Mouse (Mus musculus) forebrain, embryonic 10.5 days (tissue): ENCODE measurements around the gene Triobp. TPM values are rescaled to one million over a fixed set of nuclear protein-coding genes. Genes with fewer than 3 reads are reported as not detected.
"Not testable (repeated sequence)": the region's sequence is repeated elsewhere in the genome, so short reads cannot be mapped to it uniquely, and the experiment has no call there.

Source experiments
- DNase-seq: peaks from one replicate; pipeline ENCODE4 v3.0.0-alpha.2; 2017; ENCODE audit warnings: low spot score; ENCODE audit errors: extremely low spot score
- H3K27ac ChIP-seq: fragments of 300-500 bp; sonication (generic); 2 replicates; pipeline ENCODE4 v1.5.1; 2016; ENCODE audit warnings: mild to moderate bottlenecking
- H3K27me3 ChIP-seq: fragments of 300-500 bp; sonication (generic); 2 replicates; pipeline ENCODE4 v1.6.1; 2016; ENCODE audit warnings: mild to moderate bottlenecking; ENCODE audit not compliant: poor library complexity, severe bottlenecking
- H3K36me3 ChIP-seq: fragments of 300-500 bp; sonication (generic); replicated peaks from 2 replicates; pipeline ENCODE4 v1.6.1; 2016; ENCODE audit warnings: mild to moderate bottlenecking, moderate library complexity
- H3K4me1 ChIP-seq: fragments of 300-500 bp; sonication (generic); 2 replicates; pipeline ENCODE4 v1.6.1; 2016
- H3K4me3 ChIP-seq: fragments of 300-500 bp; sonication (generic); 2 replicates; pipeline ENCODE4 v1.5.1; 2016; ENCODE audit warnings: mild to moderate bottlenecking, moderate library complexity
- H3K9me3 ChIP-seq: fragments of 300-500 bp; sonication (generic); 2 replicates; pipeline ENCODE4 v1.6.1; 2016; ENCODE audit warnings: mild to moderate bottlenecking, moderate library complexity
- WGBS: fragments of 180-500 bp; shearing (Covaris S2); methylation state at CpG from one replicate; pipeline ENCODE4 v1.1.7; 2016; 5-methylcytosine and 5-hydroxymethylcytosine counted together
- polyA plus RNA-seq: library from polyadenylated mRNA; unstranded; fragments of >200 nt; fragmentation: Nextera tagmentation; extraction: Ambion mirVana; gene quantifications from 2 replicates; pipeline ENCODE4 v1.2.1, GENCODE M21; 2016

Triobp gene
- polyA plus RNA-seq, 1 experiment from 2014 or later, result 41.6 TPM

- no peak overlapping the region for H3K4me3 ChIP-seq
- 72% methylated on average over 10 of the region's 10 CpGs for WGBS
These were observed 75.2 kb downstream of the Triobp start for GRCm38 (mm10) chr15:79022671-79023230.

DNA sequence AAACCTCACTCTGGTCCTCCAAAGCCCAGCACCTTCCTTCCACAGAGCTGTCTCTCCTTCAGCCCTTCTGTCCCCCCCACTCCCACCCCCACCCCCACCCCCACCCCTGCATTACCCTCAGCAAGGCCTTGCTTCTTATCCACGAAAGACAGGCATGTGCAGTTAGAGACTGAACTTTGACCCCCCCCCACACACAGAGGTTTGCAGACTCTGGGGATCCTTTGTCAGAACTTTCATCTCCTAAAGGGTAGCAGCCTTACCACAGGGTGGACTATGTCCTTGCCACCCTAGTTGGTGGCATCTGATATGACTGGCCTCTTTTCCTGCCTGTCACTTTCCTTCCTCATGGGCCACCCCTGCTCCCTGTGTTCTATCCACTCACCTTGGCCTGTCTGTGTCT, 75.8 kb downstream of the Triobp start:
- no peaks in the 10 kb centered on the region for H3K9me3 ChIP-seq
- WGBS, result 81% methylated on average over 1 of the region's 1 CpGs
- H3K4me1 ChIP-seq, result peaks cover 36% of the 10 kb centered on the region
- H3K27me3 ChIP-seq, result peaks cover 36% of the 10 kb centered on the region
- no peak overlapping the region for H3K27ac ChIP-seq
- H3K4me3 ChIP-seq, result no peak overlapping the region
- no peaks in the 10 kb centered on the region for H3K36me3 ChIP-seq
- no peak for DNase-seq

More at GRCm38 (mm10) chr15:79022671-79023230, 75.2 kb downstream of the Triobp start:
- H3K27me3 ChIP-seq, result peaks cover 36% of the 10 kb centered on the region
- peaks cover 34% of the 10 kb centered on the region for H3K4me1 ChIP-seq
- DNase-seq, result no peak
- H3K36me3 ChIP-seq, result no peaks in the 10 kb centered on the region
- no peaks in the 10 kb centered on the region for H3K9me3 ChIP-seq
- no peak overlapping the region for H3K27ac ChIP-seq

GRCm38 (mm10) chr15:79025687-79026308, 78.3 kb downstream of the Triobp start:
- Histone ChIP-seq H3K9me3 (no peaks in the 10 kb centered on the region), H3K36me3 (no peaks in the 10 kb centered on the region), H3K27me3 (peaks cover 36% of the 10 kb centered on the region), H3K4me1 (peaks cover 55% of the 10 kb centered on the region), H3K4me3 (peak overlapping the region; percentile 29), H3K27ac (peak overlapping the region; percentile 45)
- peak; percentile 34 for DNase-seq
- WGBS, result 6% methylated on average over 17 of the region's 18 CpGs

- Histone ChIP-seq H3K4me1 (peaks cover 63% of the 10 kb centered on the region), H3K36me3 (no peaks in the 10 kb centered on the region), H3K27ac (peak overlapping the region; percentile 99), H3K9me3 (no peaks in the 10 kb centered on the region), H3K4me3 (peak overlapping the region; percentile 73), H3K27me3 (peaks cover 36% of the 10 kb centered on the region)
- no peak for DNase-seq
- WGBS, result 43% methylated on average over 14 of the region's 14 CpGs
These were observed 79.2 kb downstream of the Triobp start for GRCm38 (mm10) chr15:79026511-79027290.

- 5% methylated on average over 46 of the region's 46 CpGs for WGBS
- Histone ChIP-seq H3K4me3 (peak overlapping the region; percentile 73), H3K27ac (peak overlapping the region; percentile 99), H3K9me3 (no peaks in the 10 kb centered on the region), H3K4me1 (peaks cover 69% of the 10 kb centered on the region), H3K27me3 (peaks cover 36% of the 10 kb centered on the region), H3K36me3 (no peaks in the 10 kb centered on the region)
- peak; percentile 49 for DNase-seq
These were observed 80.0 kb downstream of the Triobp start for GRCm38 (mm10) chr15:79027291-79028205.

DNA sequence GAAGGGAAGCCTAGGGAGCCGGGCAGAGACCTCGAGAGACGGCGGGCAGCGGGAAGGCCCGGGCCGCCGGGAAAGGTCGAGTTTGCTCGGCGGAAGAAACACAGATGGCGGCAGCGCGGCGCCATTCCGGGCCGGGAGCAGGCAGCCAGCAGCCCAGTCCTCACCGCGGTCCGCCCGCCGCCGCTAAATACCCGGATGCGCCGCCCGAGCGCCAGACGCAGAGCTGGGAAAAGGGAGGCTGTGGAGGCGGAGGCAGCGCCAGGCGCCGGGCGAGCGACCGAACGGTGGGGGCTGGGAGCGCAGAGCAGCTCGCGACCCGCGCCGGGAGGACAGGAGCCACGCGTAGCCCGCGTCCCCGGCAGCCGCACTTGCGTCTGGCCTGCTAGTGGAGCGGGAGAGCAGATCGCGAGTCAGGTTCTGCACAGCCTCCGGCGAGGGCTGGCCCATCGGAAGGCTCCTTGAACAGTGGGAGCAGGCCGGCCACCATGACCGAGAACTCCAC, 80.8 kb downstream of the Triobp start, which contains the start of gene H1f0:
Gene H1f0, plus strand, starts transcription at position 214 of the 502 bp plus-strand sequence.
- WGBS, result under 1% methylated on average over 58 of the region's 58 CpGs
- H3K4me3 ChIP-seq, result peak within 1 kb of the TSS; percentile 73
- H3K27me3 ChIP-seq, result peaks cover 32% of the 10 kb centered on the region
- peak; percentile 91 for DNase-seq
- H3K36me3 ChIP-seq, result no peaks in the 10 kb centered on the region
- H3K9me3 ChIP-seq, result no peaks in the 10 kb centered on the region
- peaks cover 71% of the 10 kb centered on the region for H3K4me1 ChIP-seq
- H3K27ac ChIP-seq, result peak within 1 kb of the TSS; percentile 99

DNA sequence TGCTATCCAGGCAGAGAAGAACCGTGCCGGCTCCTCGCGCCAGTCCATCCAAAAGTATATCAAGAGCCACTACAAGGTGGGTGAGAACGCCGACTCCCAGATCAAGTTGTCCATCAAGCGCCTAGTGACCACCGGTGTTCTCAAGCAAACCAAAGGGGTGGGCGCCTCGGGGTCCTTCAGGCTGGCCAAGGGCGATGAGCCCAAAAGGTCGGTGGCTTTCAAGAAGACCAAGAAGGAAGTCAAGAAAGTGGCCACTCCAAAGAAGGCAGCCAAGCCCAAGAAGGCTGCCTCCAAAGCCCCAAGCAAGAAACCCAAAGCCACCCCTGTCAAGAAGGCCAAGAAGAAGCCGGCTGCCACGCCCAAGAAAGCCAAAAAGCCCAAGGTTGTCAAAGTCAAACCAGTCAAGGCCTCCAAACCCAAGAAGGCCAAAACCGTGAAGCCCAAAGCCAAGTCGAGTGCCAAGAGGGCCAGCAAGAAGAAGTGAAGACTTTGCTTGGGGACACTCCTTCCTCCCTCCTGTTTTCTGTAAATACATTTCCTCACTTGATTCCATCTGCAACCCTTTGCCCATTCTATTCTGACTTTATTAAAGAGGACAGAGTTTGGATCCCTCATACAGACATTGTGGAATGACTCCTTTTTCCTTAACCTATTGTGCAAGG, 81.4 kb downstream of the Triobp start:
- Histone ChIP-seq H3K4me3 (peak overlapping the region; percentile 73), H3K27ac (peak overlapping the region; percentile 99), H3K9me3 (no peaks in the 10 kb centered on the region), H3K27me3 (peaks cover 32% of the 10 kb centered on the region), H3K36me3 (no peaks in the 10 kb centered on the region; the same call in 1 of the 2 replicates), H3K4me1 (peaks cover 71% of the 10 kb centered on the region)
- WGBS, result 35% methylated on average over 16 of the region's 16 CpGs
- peak; percentile 43 for DNase-seq

DNA sequence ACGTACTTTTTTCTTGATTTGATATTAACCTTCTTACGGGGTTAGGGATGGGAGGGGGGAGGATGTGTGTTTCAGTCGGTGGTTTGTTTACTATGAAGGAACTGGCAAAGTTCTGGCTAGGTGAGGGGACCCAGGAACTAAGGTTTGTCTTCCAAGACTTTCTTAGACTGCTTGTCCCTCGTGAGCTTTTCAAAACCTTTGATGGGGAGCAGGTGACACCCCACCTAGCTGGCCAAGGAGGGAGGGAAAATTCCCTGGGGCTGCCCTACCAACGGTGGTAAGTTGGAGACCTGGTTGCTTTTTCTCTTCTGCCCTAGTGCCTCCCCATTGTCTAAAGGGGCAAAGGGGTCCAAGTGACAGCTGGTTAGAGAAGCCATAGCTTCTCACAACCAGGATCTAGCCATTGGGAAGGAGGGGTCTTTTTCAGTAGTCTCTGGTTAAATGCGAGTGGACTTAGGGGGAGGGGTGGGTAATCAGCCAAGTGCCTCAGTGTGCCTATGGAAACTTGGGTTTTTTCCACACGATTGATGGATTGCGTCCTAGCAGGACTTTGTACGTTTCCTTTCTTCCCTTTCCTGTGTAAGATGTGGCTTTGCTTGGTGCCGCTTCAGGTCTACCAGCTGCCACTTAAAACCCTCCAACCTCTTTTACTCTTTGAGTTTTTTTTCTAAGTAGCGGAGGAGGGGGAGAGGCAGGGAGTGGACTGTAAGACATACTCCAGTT, 82.2 kb downstream of the Triobp start:
- Histone ChIP-seq H3K27me3 (peaks cover 29% of the 10 kb centered on the region), H3K9me3 (no peaks in the 10 kb centered on the region), H3K4me1 (peaks cover 71% of the 10 kb centered on the region), H3K27ac (peak overlapping the region; percentile 99), H3K4me3 (peak overlapping the region; percentile 73), H3K36me3 (no peaks in the 10 kb centered on the region; the same call in 1 of the 2 replicates)
- 19% methylated on average over 11 of the region's 11 CpGs for WGBS
- DNase-seq, result peak; percentile 33

GRCm38 (mm10) chr15:79030551-79031435, 83.3 kb downstream of the Triobp start:
- WGBS, result 1% methylated on average over 52 of the region's 52 CpGs
- Histone ChIP-seq H3K27ac (peak overlapping the region; percentile 99), H3K27me3 (peaks cover 18% of the 10 kb centered on the region), H3K4me1 (peaks cover 64% of the 10 kb centered on the region), H3K4me3 (peak overlapping the region; percentile 73), H3K36me3 (peaks cover 9% of the 10 kb centered on the region), H3K9me3 (no peaks in the 10 kb centered on the region)
- DNase-seq, result peak; percentile 95

DNA sequence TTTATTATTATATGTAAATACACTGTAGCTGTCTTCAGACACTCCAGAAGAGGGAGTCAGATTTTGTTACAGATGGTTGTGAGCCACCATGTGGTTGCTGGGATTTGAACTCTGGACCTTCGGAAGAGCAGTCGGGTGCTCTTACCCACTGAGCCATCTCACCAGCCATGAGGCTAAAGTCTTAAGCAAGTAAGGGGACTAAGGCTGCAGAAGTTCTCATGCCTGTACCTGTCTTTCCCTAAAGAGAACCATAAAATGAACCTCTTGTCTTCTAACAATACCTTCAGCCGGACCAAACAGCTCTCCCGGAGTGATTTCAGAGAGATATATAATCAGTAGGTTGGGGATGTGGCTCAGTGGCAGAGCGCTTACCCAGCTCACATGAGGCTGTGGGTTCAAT, 84.4 kb downstream of the Triobp start:
- peaks cover 20% of the 10 kb centered on the region for H3K36me3 ChIP-seq
- DNase-seq, H3K4me3 ChIP-seq, H3K27ac ChIP-seq, H3K27me3 ChIP-seq, H3K9me3 ChIP-seq: not testable (repeated sequence)
- H3K4me1 ChIP-seq, result peaks cover 53% of the 10 kb centered on the region
- 90% methylated on average over 5 of the region's 5 CpGs for WGBS
